Mouse (Mus musculus) gonadal fat pad, adult 2 months (tissue): ENCODE data around the gene Smoc2. TPM values are rescaled to one million over a fixed set of nuclear protein-coding genes. Genes with fewer than 3 reads are reported as not detected.

Source experiments
- DNase-seq: peaks from one replicate; pipeline ENCODE4 v3.0.0-alpha.2; 2012; ENCODE audit warnings: low read depth
- polyA plus RNA-seq: library from polyadenylated mRNA; depleted of rRNA; stranded (reverse); fragments of >200 nt; gene quantifications from 2 replicates; pipeline ENCODE4 v1.2.3, GENCODE M21; 2012

The Smoc2 gene
- polyA plus RNA-seq, 1 experiment = 98.9 TPM

- DNase-seq = no peak
Measured at GRCm38 (mm10) chr17:14279966-14280300, 627 bp downstream of the Smoc2 start.

GRCm38 (mm10) chr17:14280425-14280833 is 1.1 kb downstream of the Smoc2 start:
- DNase-seq = no peak

- DNase-seq = peak; percentile 60
Measured at GRCm38 (mm10) chr17:14288015-14288616, 8.8 kb downstream of the Smoc2 start.

- no peak for DNase-seq
Measured at GRCm38 (mm10) chr17:14293617-14294016, 14.3 kb downstream of the Smoc2 start.

- DNase-seq = no peak
Measured at GRCm38 (mm10) chr17:14295146-14295545, 15.8 kb downstream of the Smoc2 start.

GRCm38 (mm10) chr17:14300361-14300760 is 21.1 kb downstream of the Smoc2 start:
- no peak for DNase-seq

GRCm38 (mm10) chr17:14301491-14302344 is 22.4 kb downstream of the Smoc2 start:
- no peak for DNase-seq

- DNase-seq = no peak
Measured at GRCm38 (mm10) chr17:14302356-14302755, 23.1 kb downstream of the Smoc2 start.

- no peak for DNase-seq
Measured at GRCm38 (mm10) chr17:14303722-14304121, 24.4 kb downstream of the Smoc2 start.

- DNase-seq = no peak
Measured at GRCm38 (mm10) chr17:14309884-14310283, 30.6 kb downstream of the Smoc2 start.

GRCm38 (mm10) chr17:14312440-14312839 is 33.1 kb downstream of the Smoc2 start:
- DNase-seq = no peak

- no peak for DNase-seq
Measured at GRCm38 (mm10) chr17:14314308-14314707, 35.0 kb downstream of the Smoc2 start.

GRCm38 (mm10) chr17:14316536-14316935 is 37.2 kb downstream of the Smoc2 start:
- DNase-seq = no peak

- DNase-seq = no peak
Measured at GRCm38 (mm10) chr17:14317439-14317838, 38.1 kb downstream of the Smoc2 start.

- no peak for DNase-seq
Measured at GRCm38 (mm10) chr17:14326156-14326555, 46.9 kb downstream of the Smoc2 start.

GRCm38 (mm10) chr17:14328037-14328436 is 48.7 kb downstream of the Smoc2 start:
- no peak for DNase-seq

GRCm38 (mm10) chr17:14330498-14330897 is 51.2 kb downstream of the Smoc2 start:
- DNase-seq = no peak

GRCm38 (mm10) chr17:14339932-14340557 is 60.7 kb downstream of the Smoc2 start:
- no peak for DNase-seq

- DNase-seq = no peak
Measured at GRCm38 (mm10) chr17:14340736-14341135, 61.4 kb downstream of the Smoc2 start.

GRCm38 (mm10) chr17:14342511-14342910 is 63.2 kb downstream of the Smoc2 start:
- no peak for DNase-seq

GRCm38 (mm10) chr17:14343442-14343841 is 64.1 kb downstream of the Smoc2 start:
- no peak for DNase-seq

GRCm38 (mm10) chr17:14345556-14345955 is 66.2 kb downstream of the Smoc2 start:
- DNase-seq = no peak

GRCm38 (mm10) chr17:14346891-14347290 is 67.6 kb downstream of the Smoc2 start:
- DNase-seq = no peak
